Mouse (Mus musculus) C3H10T1/2 (cell line): ENCODE data around the gene Ubn2. TPM values are rescaled to one million over a fixed set of nuclear protein-coding genes. Genes with fewer than 3 reads are reported as not detected.

Experiments
- polyA plus RNA-seq, 2 experiments: library from polyadenylated mRNA; unstranded; fragments of >200 nt; fragmentation: generic; extraction: Trizol; gene quantifications; one replicate each; pipeline ENCODE4 v1.2.1; 2012; ENCODE audit warnings: missing spikeins in 2 of 2

Ubn2 gene
- 1 to 10 TPM in 1 of 2 experiments, under 1 TPM in 1; 0.39 to 2.8 TPM for polyA plus RNA-seq

DNA sequence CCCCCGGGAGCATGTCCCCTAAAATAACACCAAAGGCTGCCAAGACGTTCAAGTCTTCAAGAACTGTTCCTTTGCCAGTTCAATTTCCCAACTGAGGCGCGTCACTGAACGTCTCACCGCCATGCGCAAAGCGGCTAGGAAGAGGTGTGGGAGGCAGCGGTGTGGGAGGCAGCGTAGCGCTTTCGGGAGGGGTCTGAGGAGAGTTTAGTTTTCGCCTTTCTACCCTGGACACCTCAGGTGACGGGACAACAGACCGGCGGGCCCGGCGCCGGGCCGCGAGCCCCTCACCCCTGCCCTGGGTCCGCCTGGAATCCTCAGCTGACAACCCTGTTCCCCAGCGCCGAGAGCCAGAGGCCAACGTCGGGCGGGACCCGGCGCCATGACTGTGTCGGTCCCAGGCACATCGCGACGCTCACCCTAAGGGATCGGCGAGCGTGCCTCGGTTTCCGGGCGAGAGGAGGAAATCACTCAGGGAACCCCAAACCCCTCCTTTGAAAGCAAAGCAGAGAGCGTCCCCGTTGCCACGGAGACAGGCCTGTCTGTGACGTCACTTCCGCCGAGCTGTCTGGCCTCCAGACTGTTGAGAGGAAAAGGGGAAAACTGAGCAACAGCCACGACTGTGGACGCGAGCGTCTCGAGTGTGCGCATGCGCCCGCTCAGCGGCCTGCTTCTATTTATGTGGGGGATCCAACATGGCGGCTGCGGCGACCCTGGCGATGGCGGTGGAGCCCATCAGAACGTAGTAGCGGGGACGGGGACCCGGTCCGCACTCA, at the start of gene Ubn2:
TSS of gene Ubn2 (plus strand) at position 690 of the 773 bp plus-strand sequence.

DNA sequence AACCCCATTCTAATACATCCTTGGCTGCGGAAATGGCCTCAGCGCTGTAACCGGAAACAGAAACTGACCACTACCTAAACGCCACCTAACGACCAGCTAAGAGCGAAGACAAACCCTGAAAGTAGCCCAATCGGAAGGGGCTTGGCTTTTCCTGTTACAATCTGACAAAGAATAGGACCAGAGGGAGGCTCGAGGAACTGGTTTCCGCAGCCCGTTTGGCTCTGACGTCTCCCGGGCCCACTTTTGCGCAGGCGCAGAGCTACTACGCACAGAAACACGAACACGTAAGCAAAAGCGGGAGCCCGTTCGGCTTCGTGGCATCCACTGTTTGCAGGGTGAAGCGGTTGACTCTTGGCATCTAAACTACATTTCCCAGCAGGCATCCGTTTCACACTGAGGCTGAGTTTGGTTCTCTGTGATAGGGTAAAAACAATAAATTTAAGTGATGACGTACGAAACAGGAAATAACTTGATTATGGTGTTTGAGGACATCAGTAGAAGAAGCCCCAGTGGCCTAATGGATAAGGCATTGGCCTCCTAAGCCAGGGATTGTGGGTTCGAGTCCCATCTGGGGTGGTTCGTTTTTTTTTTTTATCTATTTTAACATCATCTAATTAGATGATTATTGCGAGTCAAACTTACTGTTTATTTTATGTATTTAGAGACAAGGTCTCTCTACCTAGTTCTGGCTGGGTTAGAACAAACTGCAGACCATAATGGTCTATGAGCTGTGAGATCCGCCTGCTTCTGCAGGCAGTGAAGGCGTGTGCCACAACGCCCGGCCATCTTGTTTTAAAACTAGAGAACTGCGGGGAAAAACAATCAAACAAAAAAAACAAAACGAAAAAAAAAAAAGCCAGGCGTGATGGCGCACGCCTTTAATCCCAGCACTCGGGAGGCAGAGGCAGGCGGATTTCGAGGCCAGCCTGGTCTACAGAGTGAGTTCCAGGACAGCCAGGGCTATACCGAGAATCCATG, 100.0 kb downstream of the Ubn2 start, which contains the start of gene Fmc1:
TSS of gene Fmc1 (plus strand) at position 75 of the 978 bp plus-strand sequence.

DNA sequence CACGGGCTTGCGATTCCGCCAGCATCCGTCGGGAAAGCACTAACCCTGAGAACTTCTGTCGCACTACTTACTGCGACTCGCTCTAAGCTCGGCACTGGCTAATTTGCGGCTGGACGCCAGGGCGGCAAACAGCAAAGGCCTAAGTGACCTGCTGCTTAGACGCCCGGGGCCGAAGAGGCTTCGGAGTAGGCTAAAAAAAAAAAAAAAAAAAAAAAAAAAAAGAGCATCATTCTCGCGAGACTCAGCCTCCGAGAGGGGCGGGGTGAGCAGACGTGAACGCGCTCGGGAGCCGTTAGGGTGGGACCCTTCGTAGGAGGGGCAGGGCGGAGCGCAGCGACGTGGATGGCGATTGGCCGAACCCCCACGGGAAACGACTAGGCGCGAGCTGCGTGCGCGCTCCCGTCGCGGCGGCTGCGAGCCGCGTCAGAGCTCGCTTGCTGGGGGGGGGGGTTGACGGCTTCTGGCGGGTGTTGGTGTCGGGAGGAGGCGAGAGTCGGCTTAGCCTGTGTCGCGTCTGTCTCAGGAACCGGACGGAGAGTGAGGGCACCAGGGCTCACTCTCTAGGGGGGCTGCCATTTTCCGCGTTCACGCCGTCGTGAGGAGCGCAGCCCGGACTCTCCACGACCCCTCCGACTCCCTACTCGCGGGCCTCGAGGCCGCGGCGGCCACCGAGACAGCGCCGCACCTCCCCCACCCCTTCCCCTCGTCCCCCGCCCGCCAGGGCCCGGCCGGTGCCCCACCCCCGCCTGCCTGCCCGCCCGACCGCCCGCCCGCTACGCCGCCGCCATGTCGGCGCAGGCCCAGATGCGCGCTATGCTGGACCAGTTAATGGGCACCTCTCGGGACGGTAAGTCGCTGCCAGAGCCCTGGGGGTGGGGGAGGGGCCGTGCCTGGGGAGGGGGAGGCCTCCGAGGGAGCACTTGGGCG, 117.6 kb downstream of the Ubn2 start, which contains the start of gene Luc7l2:
TSS of gene Luc7l2 (plus strand) at position 273 of the 927 bp plus-strand sequence.

Other genes starting within 250 kb of the Ubn2 start
- 1 to 10 TPM in 1 of 2 experiments, under 1 TPM in 1; 0.97 to 6.4 TPM for gene D630045J12Rik, start 179.9 kb upstream of the Ubn2 start, polyA plus RNA-seq
- gene Zc3hav1l, start 134.7 kb upstream of the Ubn2 start, polyA plus RNA-seq: 1 to 10 TPM in 1 of 2 experiments, under 1 TPM in 1; 0.33 to 1.9 TPM
- gene Zc3hav1, start 79.3 kb upstream of the Ubn2 start, polyA plus RNA-seq: 10 to 100 TPM in 1 of 2 experiments, 1 to 10 TPM in 1; 2.4 to 15.5 TPM
- gene Ttc26, start 52.5 kb upstream of the Ubn2 start, polyA plus RNA-seq: 1 to 10 TPM in 1 of 2 experiments, under 1 TPM in 1; 0.11 to 1.3 TPM
- gene Fmc1, start 99.6 kb downstream of the Ubn2 start, polyA plus RNA-seq: 100 to 1,000 TPM; 116 to 151 TPM
- 10 to 100 TPM in 1 of 2 experiments, 1 to 10 TPM in 1; 3.3 to 20.4 TPM for gene Luc7l2, start 117.4 kb downstream of the Ubn2 start, polyA plus RNA-seq
- 1 to 10 TPM; 2.8 to 5.1 TPM for gene Klrg2, start 203.3 kb downstream of the Ubn2 start, polyA plus RNA-seq
- gene Clec2l, start 229.1 kb downstream of the Ubn2 start, polyA plus RNA-seq: under 1 TPM; 0.33 to 0.73 TPM